Mouse (Mus musculus) lung, postnatal 0 days (tissue): ENCODE results near the gene B430218F22Rik.

Source experiments
- CTCF ChIP-seq: IDR thresholded peaks from 2 replicates; pipeline ENCODE4 v1.5.1; 2016; ENCODE audit warnings: antibody characterized with exemption, mild to moderate bottlenecking
- EP300 ChIP-seq: IDR thresholded peaks from 2 replicates; pipeline ENCODE4 v1.6.1; 2016; ENCODE audit warnings: antibody characterized with exemption, mild to moderate bottlenecking, control low read depth

- TF ChIP-seq CTCF: no peak
- no peak for TF ChIP-seq EP300
Measured at GRCm38 (mm10) chr13:118386511-118387447, at the start of gene B430218F22Rik, which contains the start of gene Mrps30.
